Mouse (Mus musculus) fat pad, adult 2 months (tissue): ENCODE data around the gene Pde5a.

Experiments
- DNase-seq: peaks from one replicate; pipeline ENCODE4 v3.0.0-alpha.2; 2011; ENCODE audit warnings: low read depth, low spot score; ENCODE audit errors: extremely low read depth

Gene Pde5a

GRCm38 (mm10) chr3:122763240-122763761 is 34.6 kb downstream of the Pde5a start:
- DNase-seq: no peak

GRCm38 (mm10) chr3:122763768-122764167 is 35.0 kb downstream of the Pde5a start:
- no peak for DNase-seq

GRCm38 (mm10) chr3:122766930-122767329 is 38.2 kb downstream of the Pde5a start:
- no peak for DNase-seq

GRCm38 (mm10) chr3:122767841-122768240 is 39.1 kb downstream of the Pde5a start:
- DNase-seq: no peak

GRCm38 (mm10) chr3:122781417-122781816 is 52.7 kb downstream of the Pde5a start:
- DNase-seq: no peak

GRCm38 (mm10) chr3:122784245-122784644 is 55.5 kb downstream of the Pde5a start:
- DNase-seq: no peak

- DNase-seq: no peak
Measured at GRCm38 (mm10) chr3:122788314-122788713, 59.6 kb downstream of the Pde5a start.

GRCm38 (mm10) chr3:122789544-122789943 is 60.8 kb downstream of the Pde5a start:
- no peak for DNase-seq

GRCm38 (mm10) chr3:122800050-122800449 is 71.3 kb downstream of the Pde5a start:
- DNase-seq: no peak

GRCm38 (mm10) chr3:122800553-122801435 is 72.0 kb downstream of the Pde5a start:
- DNase-seq: no peak

- DNase-seq: no peak
Measured at GRCm38 (mm10) chr3:122801436-122802221, 72.9 kb downstream of the Pde5a start.

- DNase-seq: no peak
Measured at GRCm38 (mm10) chr3:122807313-122807712, 78.6 kb downstream of the Pde5a start.

GRCm38 (mm10) chr3:122810090-122810863 is 81.5 kb downstream of the Pde5a start:
- no peak for DNase-seq

GRCm38 (mm10) chr3:122810986-122811385 is 82.2 kb downstream of the Pde5a start:
- no peak for DNase-seq

- no peak for DNase-seq
Measured at GRCm38 (mm10) chr3:122814531-122814930, 85.8 kb downstream of the Pde5a start.

- no peak for DNase-seq
Measured at GRCm38 (mm10) chr3:122818282-122818681, 89.5 kb downstream of the Pde5a start.

GRCm38 (mm10) chr3:122820700-122821099 is 92.0 kb downstream of the Pde5a start:
- no peak for DNase-seq

GRCm38 (mm10) chr3:122828270-122829058 is 99.7 kb downstream of the Pde5a start:
- DNase-seq: no peak

GRCm38 (mm10) chr3:122834519-122834918 is 105.8 kb downstream of the Pde5a start:
- DNase-seq: no peak
